Mouse (Mus musculus) megakaryocyte-erythroid progenitor cell, adult 5 weeks (primary cell): ENCODE results near the gene Erich6. TPM values are rescaled to one million over a fixed set of nuclear protein-coding genes. Genes with fewer than 3 reads are reported as not detected.

ENCODE experiments used
- polyA plus RNA-seq: library from polyadenylated mRNA; stranded (reverse); fragments of >175 nt; gene quantifications from 2 replicates; pipeline ENCODE4 v1.2.3, GENCODE M21; 2012

Erich6 gene
- not detected in 2 replicates for polyA plus RNA-seq

GRCm38 (mm10) chr3:58636406-58637295, at the start of gene Erich6:
Gene Erich6 (minus strand): TSS chr3:58637207.

DNA sequence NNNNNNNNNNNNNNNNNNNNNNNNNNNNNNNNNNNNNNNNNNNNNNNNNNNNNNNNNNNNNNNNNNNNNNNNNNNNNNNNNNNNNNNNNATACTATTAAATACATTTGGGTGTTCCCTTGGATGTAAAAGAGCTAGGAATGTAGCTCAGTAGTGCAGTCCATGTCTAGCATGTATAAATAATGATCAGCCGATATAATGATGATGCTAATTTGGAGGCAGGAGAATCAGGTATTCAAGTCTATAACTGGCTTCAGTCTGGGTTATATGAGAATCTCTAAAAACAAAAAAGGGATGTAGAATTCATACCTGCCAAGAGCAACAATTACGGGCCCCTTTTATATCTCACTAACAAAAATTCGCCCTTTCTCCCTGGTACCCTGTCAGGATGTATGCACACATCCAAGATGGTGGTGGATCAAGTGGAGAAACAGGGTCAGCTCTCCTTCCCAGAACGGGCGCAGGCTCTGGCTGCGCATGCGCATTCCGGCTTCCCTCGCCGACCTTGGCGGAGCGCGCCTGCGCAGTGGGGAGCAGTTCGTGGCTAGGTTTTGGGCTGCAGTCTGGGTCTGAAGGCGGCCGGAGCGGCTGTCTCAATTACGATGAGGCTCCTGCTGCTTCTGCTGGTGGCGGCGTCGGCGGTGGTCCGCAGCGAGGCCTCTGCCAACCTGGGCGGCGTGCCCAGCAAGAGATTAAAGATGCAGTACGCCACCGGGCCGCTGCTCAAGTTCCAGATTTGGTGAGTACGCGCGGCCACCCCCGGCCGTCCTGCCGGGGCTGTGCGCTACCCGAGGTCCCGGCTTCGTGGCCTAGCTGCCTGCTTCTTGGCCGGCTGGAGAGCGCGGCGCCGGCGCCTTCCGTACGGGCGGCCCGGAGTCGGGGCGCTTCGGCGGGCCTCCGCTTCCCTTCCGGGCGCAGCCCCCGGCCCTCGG, 60.6 kb downstream of the Erich6 start, which contains the start of gene Selenot:
TSS of gene Selenot (plus strand) at position 500 of the 930 bp plus-strand sequence.

Other genes starting within 250 kb of the Erich6 start
- 41.3 and 57.1 TPM in 2 replicates for gene Tsc22d2, start 222.5 kb downstream of the Erich6 start, polyA plus RNA-seq
- gene Eif2a, start 111.4 kb downstream of the Erich6 start, polyA plus RNA-seq: 9.6 and 11.1 TPM in 2 replicates
- 103 and 124 TPM in 2 replicates for gene Serp1, start 111.3 kb downstream of the Erich6 start, polyA plus RNA-seq
- 35.5 and 38.2 TPM in 2 replicates for gene Selenot, start 60.6 kb downstream of the Erich6 start, polyA plus RNA-seq
- gene Siah2, start 55.2 kb upstream of the Erich6 start, polyA plus RNA-seq: 43.1 and 49.7 TPM in 2 replicates
- gene Mindy4b-ps, start 185.1 kb upstream of the Erich6 start, polyA plus RNA-seq: not detected in 2 replicates
- not detected in 2 replicates for gene Clrn1, start 248.1 kb upstream of the Erich6 start, polyA plus RNA-seq